Comparison of ENCODE assay signal across 17 mouse cellular contexts in genomic region chr2:14703676-14704075, GRCm38 (mm10).
A peak's percentile ranks its signal among the peaks of the same experiment; 100 is the strongest.
DNase-seq lines count a peak whose midpoint lies in the region; ATAC-seq and TF ChIP-seq lines count a peak whose summit lies in the region.
"Had no signal": no experiment of that assay in that cellular context is flagged by ENCODE, and none has a peak within 500 bp of the region (broad histone marks: within the 10 kb centered on the region; RNA-seq: fewer than 3 reads in every experiment).

No protein-coding gene starts in this region.

- no peak overlapping the region for H3K9ac ChIP-seq in lung, embryonic 14.5 days
- H3K9ac ChIP-seq in neural tube, embryonic 11.5 days (ENCODE audit: low read length): no peak overlapping the region
- no peak overlapping the region for H3K9ac ChIP-seq in forebrain, postnatal 0 days
- H3K9ac ChIP-seq: heart, embryonic 12.5 days; liver, embryonic 15.5 days; midbrain, embryonic 12.5 days; neural tube, embryonic 15.5 days had no signal

- H3K9me3 ChIP-seq in lung, embryonic 14.5 days (ENCODE audit: low read depth, low read length): no peaks in the 10 kb centered on the region
- H3K9me3 ChIP-seq in neural tube, embryonic 11.5 days (ENCODE audit: control insufficient read depth, low read length): no peaks in the 10 kb centered on the region
- H3K9me3 ChIP-seq in forebrain, postnatal 0 days (ENCODE audit: low read length): no peaks in the 10 kb centered on the region
- H3K9me3 ChIP-seq: heart, embryonic 12.5 days; hindbrain, embryonic 10.5 days; limb, embryonic 10.5 days; liver, embryonic 15.5 days; midbrain, embryonic 12.5 days; neural tube, embryonic 15.5 days had no signal

- peak; percentile 41; the same call in 1 of the 2 replicates for ATAC-seq in lung, embryonic 14.5 days (ENCODE audit: insufficient read depth)
- 0 out of 2 replicates have a peak, but pooled peaks have one; percentile 8 for ATAC-seq in neural tube, embryonic 11.5 days (ENCODE audit: insufficient read depth, low FRiP score, low TSS enrichment)
- ATAC-seq in forebrain, postnatal 0 days: peak; percentile 34; the same call in 1 of the 2 replicates
- ATAC-seq: intestine, postnatal 0 days had no signal

- DNase-seq in lung, embryonic 14.5 days: peak; percentile 62
- DNase-seq in lung, postnatal 25 days (ENCODE audit: low spot score): no peak
- no peak for DNase-seq in neural tube, embryonic 11.5 days (ENCODE audit: low spot score)
- DNase-seq in neural tube, embryonic 10.5 days (ENCODE audit: extremely low spot score, low spot score): no peak
- DNase-seq in forebrain, postnatal 0 days: no peak
- DNase-seq in spleen, postnatal 36 days (ENCODE audit: low spot score in 2 of 2): no peak
- no peak for DNase-seq in MN1 (ENCODE audit: low spot score)
- DNase-seq: liver had no signal

- no peaks in the 10 kb centered on the region for H3K4me1 ChIP-seq in lung, embryonic 14.5 days (ENCODE audit: insufficient read depth)
- H3K4me1 ChIP-seq in neural tube, embryonic 11.5 days (ENCODE audit: control insufficient read depth, insufficient read depth, low read length): no peaks in the 10 kb centered on the region
- no peaks in the 10 kb centered on the region for H3K4me1 ChIP-seq in forebrain, postnatal 0 days (ENCODE audit: insufficient read depth)
- H3K4me1 ChIP-seq: heart, embryonic 12.5 days; hindbrain, embryonic 10.5 days; limb, embryonic 10.5 days; liver, embryonic 15.5 days; midbrain, embryonic 12.5 days; neural tube, embryonic 15.5 days had no signal

- H3K27me3 ChIP-seq in lung, embryonic 14.5 days (ENCODE audit: insufficient read depth, low read length): no peaks in the 10 kb centered on the region
- H3K27me3 ChIP-seq in neural tube, embryonic 11.5 days (ENCODE audit: control insufficient read depth, insufficient read depth, low read length): no peaks in the 10 kb centered on the region
- H3K27me3 ChIP-seq in forebrain, postnatal 0 days (ENCODE audit: insufficient read depth, low read length): no peaks in the 10 kb centered on the region
- H3K27me3 ChIP-seq: heart, embryonic 12.5 days; liver, embryonic 15.5 days; midbrain, embryonic 12.5 days; neural tube, embryonic 15.5 days had no signal

- no peak overlapping the region for H3K4me2 ChIP-seq in lung, embryonic 14.5 days
- no peak overlapping the region for H3K4me2 ChIP-seq in neural tube, embryonic 11.5 days (ENCODE audit: low read depth)
- H3K4me2 ChIP-seq in forebrain, postnatal 0 days (ENCODE audit: low read depth): no peak overlapping the region
- H3K4me2 ChIP-seq: heart, embryonic 12.5 days; liver, embryonic 15.5 days; midbrain, embryonic 12.5 days; neural tube, embryonic 15.5 days had no signal

- peak overlapping the region; percentile 0; the same call in 1 of the 2 replicates for H3K27ac ChIP-seq in lung, embryonic 14.5 days (ENCODE audit: low read depth)
- no peak overlapping the region for H3K27ac ChIP-seq in neural tube, embryonic 11.5 days (ENCODE audit: low read depth, low read length)
- H3K27ac ChIP-seq in forebrain, postnatal 0 days (ENCODE audit: low read depth, low read length): no peak overlapping the region
- H3K27ac ChIP-seq: hindbrain, embryonic 10.5 days; limb, embryonic 10.5 days; liver, embryonic 15.5 days; midbrain, embryonic 12.5 days; neural tube, embryonic 15.5 days had no signal

- H3K36me3 ChIP-seq in lung, embryonic 14.5 days (ENCODE audit: insufficient read depth): no peaks in the 10 kb centered on the region
- H3K36me3 ChIP-seq in neural tube, embryonic 11.5 days (ENCODE audit: control insufficient read depth, insufficient read depth, low read length): no peaks in the 10 kb centered on the region
- no peaks in the 10 kb centered on the region for H3K36me3 ChIP-seq in forebrain, postnatal 0 days (ENCODE audit: insufficient read depth)
- H3K36me3 ChIP-seq: heart, embryonic 12.5 days; hindbrain, embryonic 10.5 days; limb, embryonic 10.5 days; liver, embryonic 15.5 days; midbrain, embryonic 12.5 days; neural tube, embryonic 15.5 days had no signal

- TF ChIP-seq CTCF in lung, embryonic 14.5 days (IDR thresholded peaks at IDR 0.05; ENCODE audit: low read depth): no peak
- no peak for TF ChIP-seq CTCF in forebrain, postnatal 0 days (IDR thresholded peaks at IDR 0.05; ENCODE audit: low read depth)

- no peak overlapping the region for H3K4me3 ChIP-seq in lung, embryonic 14.5 days (ENCODE audit: low read depth, low read length)
- H3K4me3 ChIP-seq in neural tube, embryonic 11.5 days (ENCODE audit: low read depth, low read length): no peak overlapping the region
- H3K4me3 ChIP-seq in forebrain, postnatal 0 days (ENCODE audit: low read depth, low read length): no peak overlapping the region
- H3K4me3 ChIP-seq: heart, embryonic 12.5 days; hindbrain, embryonic 10.5 days; layer of hippocampus, adult 2 months; limb, embryonic 10.5 days; liver, embryonic 15.5 days; midbrain, embryonic 12.5 days; myocyte; neural tube, embryonic 15.5 days had no signal

- 64% methylated on average over 4 of the region's 4 CpGs for WGBS in lung, embryonic 14.5 days
- 85% methylated on average over 4 of the region's 4 CpGs for WGBS in neural tube, embryonic 11.5 days
- 92% methylated on average over 4 of the region's 4 CpGs for WGBS in forebrain, postnatal 0 days
